Mouse (Mus musculus) right cerebral cortex, postnatal 14 days (tissue): ENCODE data around the gene Fgfr3.

Experiments
- DNase-seq: peaks from one replicate; pipeline ENCODE4 v3.0.0; 2022

Gene Fgfr3

DNA sequence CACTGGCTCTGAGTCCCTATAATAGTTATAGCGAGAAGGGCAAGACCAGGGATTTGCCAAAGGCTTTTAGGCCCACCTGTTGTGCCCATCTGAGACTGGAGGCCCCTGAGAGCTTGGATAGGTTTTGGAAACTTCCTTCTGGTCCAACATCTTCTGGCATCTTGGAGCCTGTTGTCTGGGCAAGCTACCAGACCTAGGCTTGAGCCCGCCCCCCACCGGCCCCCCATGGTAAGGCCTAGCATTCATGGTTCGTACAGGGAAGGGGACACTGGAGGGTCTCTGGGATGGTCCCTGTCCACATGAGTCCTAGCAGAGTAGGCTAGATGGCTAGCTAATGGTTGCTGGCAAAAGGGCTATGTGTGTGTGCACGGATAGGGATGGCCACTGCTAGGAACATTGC is 22.8 kb upstream of the Fgfr3 start:
- DNase-seq: no peak

DNA sequence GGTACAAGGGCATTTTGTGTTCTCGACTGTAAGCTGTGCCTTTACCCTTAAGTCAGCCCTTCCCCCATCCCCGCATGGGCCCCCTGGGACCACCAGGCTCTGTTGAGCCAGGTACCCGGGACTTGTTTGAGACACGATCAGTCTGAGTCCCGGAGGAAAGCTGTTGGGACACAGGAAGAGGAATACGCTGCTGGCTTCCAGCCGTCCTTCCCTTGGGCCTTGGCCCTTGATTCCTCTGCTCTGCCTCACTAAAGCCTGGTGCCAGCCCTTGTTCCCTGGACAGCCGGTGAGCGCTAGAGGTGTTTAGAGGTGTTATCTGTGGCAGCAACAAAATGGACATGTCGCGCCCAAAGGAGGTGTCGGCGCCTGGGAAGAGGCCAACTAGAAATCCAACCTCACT is 21.5 kb upstream of the Fgfr3 start:
- DNase-seq: no peak

DNA sequence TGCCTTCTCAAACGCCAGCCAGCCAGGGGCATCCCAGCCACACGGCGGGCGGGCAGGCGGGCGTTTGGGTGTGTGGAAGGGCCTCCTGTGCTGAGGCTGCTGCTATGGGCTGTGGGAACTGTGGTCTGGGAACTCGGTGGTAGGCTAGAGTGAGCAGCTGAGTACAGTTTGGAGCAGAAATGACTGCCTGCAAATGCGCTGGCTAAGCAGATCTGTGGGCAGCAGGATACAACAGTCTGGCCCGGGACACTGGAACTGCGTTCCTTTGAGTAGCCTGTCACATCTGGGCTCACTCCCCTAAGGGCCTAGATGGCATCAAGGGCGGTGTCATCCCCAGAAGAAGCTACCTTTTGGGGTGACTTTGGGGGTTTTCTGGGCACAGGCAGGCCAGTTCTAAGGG is 19.6 kb upstream of the Fgfr3 start:
- DNase-seq: no peak

DNA sequence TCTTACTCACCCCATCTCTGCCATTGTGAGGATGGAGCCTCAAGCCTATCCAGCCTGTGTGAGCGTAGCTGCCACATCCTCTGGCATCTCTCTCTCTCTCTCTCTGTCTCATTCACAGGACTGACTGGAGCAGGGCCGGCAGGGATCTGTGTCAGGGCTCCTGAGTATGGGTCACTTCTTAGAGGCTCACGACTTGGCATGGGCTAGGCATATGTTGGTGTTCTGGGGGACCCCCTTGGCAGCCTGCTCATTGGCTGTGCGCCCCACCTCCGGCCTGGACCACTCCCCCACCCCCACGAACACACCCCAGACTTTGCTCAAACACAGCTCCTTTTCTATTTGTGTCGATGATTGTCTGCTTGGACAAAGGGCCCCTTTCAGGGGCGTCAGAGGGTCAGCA is 17.5 kb upstream of the Fgfr3 start:
- no peak for DNase-seq

DNA sequence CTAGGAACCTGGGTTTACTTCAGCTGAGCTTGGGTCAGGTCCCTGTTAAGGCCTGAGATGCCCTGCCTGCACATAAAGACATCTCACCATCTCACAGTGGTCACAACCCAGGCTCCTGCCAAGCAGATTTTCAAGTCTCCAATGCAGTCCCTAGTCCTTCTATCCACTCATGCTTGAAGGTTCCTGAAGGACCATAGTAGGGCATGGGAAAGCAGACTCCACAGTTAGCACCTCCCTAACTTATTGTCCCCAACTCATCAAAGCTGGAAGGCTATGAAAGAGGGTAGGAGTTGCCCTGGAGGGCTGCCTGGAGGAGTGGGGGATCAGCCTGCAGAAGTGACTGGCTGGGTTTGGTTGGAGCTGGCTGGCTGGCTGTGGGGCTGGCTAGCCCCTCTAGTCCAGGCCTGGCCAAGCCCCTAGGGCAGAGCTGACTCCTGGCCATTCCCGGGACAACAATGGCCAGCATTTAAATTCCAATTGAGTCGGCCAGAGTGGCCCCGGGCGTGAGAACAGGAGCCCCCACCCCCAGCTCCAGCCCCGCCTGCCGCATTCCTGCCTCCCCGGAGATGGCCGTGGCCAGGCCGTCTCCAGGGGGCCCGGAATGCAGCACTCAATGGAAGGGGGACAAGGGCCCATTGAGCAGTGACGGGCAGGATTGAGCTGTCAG is 16.4 kb upstream of the Fgfr3 start:
- DNase-seq: peak; percentile 41

DNA sequence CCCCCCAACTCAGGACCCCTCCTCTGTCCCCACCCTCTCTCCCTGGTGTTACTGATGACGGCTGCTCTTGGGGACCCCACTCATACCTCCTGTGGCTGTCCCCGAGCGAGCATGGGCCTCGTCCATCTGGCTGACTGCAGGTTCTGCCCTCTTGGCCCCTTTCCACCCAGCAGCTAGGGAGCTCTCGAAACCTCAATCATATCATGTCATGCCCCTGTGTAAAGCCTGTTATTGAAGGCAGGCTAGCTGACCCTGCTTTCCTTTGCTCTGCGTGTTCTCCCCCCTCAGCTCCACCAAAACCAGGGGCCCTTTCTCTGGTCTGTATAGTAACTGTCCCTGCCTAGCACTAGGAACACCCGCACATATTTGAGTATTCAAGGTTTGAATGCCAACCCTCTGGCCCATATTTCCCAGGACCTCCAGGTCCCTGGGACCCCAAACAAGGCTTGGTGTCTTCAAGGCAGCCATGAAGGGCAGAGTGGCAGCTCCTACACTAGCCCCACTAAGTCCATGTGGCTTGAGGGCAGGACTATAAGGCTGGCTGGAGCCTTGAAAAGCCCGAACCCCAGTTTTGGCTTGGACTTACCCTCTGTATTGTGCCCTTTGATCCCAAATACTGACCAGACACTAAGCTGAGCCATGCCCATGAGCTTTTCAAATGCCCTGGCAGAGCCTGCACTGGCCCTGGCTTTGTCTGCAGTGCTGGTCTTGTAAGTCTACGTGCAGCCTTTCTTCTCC is 15.7 kb upstream of the Fgfr3 start:
- DNase-seq: no peak

DNA sequence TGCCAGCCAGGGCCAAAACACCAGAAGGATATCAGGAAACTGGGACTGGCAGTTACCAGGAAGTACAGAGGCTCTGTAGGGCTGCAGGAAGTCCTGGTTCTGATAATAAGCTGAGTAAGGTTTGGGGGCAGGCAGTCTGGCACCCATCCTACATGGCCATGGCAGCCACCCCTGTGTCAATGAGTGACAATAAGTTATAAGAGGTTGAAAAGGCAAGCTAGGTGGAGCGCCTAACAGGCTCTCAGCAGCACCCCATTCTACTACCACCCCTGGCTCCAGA is 15.2 kb upstream of the Fgfr3 start:
- DNase-seq: no peak

DNA sequence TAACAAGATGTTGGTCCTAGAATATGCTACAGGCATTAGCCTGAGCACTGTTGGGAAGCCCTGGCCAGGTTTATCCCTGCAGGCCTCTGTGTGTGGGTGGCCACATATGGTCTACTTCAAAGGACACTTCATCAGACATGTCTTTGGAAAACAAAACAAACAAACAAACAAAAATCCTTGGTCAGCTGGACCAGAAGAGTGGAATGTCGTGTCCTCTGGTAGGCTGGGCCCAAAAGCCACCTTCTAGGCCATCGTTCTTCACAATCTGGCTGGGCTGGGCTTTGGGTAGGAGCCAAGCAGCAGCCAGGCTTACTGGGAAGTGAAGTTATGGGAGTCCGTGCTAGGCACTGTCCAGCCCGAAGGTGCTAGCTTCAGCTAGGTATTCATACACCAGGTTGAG is 14.3 kb upstream of the Fgfr3 start:
- DNase-seq: no peak

DNA sequence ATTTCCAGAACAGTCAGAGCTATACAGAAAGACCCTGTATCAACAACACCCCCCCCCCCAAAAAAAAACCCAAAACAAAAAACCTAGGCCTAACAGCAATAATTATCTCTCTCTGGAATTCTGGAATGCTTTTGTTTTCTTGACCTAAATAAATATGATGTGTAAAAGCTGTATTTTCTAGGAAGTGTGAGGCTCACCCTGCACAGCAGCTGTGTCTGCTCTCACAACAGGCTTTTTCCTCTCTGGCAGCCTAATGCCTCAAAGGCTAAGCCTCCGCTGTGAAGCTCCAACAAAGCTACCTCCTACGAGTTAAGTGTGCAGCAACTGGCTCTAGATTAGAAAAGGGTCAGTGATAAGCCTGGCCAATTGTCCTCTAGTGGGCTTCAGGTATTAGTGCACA is 12.4 kb upstream of the Fgfr3 start:
- DNase-seq: no peak

DNA sequence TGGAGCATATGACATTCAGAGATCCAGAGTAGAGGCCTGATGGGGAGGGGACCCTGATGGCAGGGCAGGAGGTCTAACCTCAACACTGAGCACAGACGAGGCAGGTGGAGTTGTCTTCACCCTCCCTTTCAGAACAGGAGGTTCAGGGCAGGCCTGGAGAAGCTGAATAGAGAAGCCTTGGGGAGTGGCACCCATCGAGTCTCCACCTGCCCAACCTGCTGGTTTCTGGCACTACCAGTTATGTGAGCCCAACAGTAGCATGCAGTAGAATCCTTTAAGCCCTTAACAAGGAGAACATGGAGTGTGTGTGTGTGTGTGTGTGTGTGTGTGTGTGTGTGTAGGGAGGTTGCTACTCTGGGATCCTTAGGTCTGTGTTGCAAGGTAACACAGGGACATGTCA is 8.9 kb upstream of the Fgfr3 start:
- DNase-seq: no peak

DNA sequence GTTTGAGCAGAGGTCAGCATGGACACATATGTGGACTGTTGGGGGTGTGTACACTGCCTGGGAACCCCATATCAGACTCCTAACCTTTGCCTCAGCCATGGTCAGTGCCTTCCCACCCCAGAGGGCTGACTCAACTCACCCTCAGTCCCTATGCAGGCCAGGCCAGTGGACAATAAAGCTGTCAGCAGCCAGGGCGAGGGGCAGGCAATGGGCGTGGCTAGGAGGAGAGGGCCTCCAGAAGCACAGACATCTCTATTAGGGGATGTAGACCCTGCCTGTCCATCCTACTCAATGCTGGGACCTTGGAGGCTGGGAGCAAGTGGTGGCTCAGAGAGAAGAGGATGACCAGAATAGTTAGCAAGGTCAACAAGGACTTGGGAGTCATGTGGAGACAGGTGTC is 6.3 kb upstream of the Fgfr3 start:
- DNase-seq: no peak

DNA sequence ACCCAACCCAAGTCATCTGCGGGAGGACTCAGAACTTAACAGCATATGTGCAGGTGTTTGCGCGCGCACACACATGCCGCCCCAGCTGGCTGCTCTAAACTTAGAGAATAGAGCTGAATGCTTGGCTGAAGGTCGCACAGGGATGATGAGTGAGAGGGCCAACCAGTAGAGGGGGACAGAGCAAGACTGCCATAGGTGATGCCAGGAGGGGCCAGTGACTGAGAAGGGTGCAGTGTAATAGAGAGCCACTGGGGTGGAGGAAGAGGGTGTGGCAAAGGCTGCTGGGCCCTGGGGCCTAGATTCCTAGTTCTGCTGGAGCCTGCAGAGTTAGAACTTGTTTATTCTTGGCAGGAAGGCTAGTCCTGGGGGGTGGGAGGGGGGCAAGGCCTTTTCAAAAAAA is 5.0 kb upstream of the Fgfr3 start:
- no peak for DNase-seq

DNA sequence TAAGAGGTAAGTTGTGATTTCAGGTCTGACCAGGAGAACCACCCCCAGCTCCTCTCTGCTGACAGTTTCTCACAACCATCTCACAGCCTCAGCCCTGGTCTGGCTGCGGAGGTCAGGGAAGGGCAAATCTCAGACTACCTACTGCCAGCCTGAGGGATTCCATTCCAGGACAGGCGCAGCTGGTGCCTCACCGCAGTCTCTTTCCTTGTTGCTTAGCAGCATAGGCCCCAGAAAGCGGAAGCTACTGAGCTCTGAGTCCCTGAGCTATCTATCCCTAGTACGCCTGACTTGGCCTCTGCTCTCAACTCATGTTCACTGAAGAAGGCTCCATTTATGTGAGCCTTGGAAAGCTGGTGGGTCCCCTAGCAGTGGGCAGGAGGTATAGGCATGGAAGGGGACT is 3.0 kb upstream of the Fgfr3 start:
- DNase-seq: no peak

DNA sequence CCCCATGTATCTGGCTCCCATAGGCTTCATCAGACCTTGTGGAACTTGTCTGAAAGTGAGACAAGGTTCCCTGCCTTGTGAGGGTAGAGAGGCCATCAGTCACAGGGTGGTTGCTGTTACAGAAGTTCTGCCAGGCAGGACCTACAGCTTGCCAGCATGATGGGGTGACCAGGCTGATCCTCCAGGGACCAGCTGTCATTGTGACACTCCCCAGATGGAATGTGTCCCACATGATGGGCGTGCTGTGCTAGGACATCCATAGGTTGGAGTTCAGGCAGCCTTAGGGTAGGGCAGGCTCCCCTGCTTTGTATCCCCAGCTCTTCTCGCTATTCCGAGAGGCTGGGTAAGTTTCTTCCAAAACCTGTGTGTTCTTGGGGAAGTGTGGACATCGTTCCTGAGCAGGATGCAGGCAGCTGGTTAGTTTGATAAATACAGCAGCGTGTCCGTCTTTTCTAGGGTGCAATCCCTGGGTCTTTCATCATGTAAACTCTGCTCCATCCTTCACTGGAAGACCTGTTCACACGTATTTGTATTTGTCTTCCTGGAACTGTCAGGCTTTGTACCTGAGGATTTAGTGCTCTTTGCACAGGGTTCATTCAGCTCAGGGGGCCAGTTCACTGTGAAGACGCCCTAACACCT is 503 bp upstream of the Fgfr3 start:
- no peak for DNase-seq

DNA sequence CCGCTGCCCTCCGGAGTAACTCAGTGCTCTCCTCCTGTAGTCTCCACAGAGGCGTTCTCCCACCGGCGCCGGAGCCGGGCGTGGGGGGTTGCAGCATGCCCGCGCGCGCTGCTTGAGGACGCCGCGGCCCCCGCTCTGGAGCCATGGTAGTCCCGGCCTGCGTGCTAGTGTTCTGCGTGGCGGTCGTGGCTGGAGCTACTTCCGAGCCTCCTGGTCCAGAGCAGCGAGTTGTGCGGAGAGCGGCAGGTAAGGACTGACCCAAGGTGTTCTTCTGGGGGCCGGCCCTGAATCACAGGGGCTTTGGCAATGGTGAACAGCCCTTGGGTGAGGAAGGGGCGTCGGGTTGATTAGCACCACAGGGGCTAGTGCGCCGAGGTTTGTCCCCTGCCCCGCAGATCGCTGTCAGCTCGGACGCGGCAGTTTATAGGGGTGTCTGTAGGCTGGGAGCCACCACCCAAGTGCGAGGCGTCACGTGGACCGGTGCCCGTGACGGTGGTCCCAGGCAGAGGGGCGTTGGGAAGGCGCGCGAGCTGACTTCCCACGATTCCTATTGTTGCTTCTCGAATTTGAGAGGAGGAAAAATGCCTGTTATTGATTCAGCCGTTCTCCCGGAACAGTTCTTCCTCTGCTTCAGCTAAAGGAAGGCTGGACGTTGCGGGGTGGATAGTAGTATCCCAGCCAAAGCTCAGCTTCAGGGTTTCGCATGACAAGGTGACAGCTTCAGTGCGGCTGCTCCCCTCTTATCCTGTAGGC is 968 bp downstream of the Fgfr3 start:
- DNase-seq: no peak

DNA sequence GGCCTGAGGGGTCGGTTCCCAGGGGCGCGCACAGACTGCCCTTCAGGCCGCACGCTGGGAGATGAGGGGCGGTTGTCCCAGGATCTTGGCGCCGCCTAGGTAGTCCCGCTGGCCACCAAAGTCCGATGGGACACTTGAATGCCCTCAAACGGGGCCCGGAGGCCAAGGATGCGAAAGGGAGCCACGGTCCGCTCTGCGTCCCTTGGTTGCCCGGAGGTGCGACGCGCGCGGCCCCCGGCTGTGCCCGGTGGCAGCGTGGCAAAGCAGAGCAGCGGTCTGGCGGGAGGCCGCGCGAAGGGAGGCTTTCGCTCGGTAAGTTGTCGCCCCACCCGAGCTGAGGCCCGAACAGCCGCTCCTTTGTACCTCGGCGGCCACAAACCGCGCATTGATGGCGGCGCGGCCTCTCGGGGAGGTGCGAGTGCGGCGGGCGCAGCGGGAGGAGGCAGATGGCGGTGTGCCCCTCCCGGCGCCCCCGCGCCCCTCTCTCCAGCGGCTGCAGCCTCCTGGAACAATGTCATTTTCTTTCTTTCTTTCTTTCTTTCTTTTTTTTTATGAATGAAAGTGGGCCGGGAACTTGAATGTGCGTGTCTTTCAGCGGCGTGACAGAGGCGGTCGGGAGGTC is 1.7 kb downstream of the Fgfr3 start:
- DNase-seq: no peak

DNA sequence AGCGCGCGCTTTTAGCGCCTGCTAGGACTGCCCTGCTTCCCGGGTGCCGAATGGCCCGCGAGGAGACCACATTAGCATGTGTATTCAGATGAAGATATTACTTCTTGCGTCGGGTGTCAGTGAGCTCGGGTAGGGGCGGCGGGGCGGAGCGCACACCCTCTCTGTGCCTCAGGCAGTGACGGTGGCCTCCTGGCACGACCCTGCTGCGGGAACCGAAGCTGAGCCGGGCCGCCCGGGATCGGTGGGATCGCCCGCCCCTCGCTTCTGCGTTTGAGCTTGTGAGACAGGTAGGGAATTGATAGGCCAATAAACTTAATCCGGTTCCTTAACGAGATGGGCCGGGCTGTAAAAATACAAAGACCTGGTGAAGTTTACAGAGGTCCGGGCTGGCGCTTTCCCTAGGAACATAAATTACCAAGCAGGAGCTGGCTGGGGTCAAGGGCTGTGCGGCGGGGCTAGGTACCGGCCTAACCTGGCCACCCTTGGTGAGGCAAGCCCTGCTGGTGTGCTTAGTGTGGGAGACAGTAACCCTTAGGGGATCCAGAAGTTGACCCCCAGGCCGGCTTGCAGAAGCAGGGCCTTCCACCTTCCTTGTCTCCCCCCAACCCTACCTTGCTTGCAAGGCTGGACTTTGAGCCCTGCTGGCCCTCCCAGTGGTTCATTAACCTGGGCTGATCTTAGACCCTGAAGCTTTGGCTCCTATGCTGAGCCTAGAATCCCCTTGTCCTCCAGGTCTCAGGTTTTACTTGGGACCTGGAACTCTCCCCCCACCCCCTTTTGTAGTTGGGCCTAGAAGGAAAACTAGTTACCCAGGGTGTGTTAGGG is 2.4 kb downstream of the Fgfr3 start:
- no peak for DNase-seq

DNA sequence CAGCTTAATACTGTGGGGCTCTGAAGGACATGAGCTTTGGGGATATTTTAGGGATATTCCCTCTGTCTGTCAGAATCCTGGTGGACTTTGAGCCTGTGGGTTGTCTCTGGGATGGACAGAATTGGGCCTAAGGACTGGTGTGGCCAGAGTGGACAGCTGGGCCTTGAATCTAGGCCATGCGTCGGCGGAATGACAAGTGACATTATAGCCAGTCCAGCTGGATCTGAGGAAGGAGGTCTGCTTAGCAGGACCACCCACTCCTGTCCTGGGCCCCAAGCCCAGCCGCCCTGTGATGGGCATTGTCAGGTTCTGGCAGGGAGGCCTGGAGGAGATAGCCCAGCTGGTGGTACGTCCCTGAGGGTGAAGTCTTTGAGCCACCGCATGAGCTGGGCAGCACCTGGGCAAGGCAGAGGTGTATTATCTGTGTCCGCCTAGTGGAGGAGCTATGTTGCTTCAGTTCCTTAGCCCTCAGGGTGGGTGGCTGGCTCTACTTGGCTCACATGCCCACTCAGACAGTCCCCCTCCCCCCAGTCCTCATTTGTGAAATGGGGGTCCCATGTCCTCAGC is 4.7 kb downstream of the Fgfr3 start:
- no peak for DNase-seq

DNA sequence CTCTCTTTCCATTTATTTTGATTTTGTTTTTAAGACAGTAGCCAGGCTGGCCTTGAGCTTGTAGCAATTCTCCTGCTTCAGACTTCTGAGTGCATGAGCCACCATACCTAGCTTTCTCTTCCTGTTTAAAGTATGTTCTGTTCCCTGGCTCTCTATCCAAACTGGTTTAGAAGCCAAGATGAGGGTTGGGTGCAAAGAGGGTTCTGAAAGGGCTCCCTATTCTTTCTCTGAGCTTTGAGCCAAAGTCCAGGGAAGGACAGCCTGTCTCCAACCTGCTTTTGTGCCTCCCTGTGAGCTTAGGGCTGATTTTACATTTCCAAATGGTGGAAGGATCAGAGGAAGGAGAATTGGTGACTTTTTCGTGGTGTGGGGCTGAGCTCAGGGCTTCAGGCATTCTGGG is 5.4 kb downstream of the Fgfr3 start:
- DNase-seq: no peak

DNA sequence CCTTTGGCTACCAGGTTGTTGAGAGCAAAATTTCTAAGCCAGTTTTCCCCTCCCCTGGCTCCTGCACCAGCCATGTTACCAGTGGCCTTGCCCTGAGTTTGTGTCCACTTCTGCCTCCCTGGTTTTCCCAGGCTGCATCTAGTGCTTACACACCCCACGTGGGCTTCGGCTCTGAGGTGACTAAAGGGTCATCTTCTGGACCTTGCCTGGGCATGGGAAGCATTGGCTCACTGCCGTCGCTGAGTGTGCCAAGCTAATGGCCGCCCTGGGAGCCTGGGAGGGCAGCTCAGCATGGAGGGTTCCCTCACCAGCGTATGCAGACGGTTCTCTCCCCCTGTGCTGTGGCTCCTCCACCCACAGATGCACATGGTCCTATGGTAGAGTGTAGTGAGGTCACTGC is 7.4 kb downstream of the Fgfr3 start:
- no peak for DNase-seq

DNA sequence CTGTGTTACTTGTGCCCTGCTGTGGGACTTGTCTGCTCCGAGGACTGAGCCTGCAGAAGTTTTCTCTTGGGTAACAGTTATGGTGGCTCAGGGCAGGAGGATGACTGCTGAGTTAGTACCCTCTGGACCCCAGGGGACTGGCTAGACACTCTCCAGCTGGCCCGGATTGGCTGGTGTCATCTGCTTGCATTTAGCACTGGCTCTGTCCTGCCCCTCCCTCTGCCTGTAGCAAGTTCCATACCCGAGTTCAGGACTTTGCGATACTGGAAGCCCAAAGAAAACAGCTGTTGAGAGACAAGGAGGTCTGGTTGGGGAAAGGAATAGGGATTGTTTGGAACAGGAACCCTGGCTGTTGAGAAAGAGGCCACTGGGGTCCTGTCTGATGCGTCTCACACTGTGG is 9.0 kb downstream of the Fgfr3 start:
- no peak for DNase-seq

DNA sequence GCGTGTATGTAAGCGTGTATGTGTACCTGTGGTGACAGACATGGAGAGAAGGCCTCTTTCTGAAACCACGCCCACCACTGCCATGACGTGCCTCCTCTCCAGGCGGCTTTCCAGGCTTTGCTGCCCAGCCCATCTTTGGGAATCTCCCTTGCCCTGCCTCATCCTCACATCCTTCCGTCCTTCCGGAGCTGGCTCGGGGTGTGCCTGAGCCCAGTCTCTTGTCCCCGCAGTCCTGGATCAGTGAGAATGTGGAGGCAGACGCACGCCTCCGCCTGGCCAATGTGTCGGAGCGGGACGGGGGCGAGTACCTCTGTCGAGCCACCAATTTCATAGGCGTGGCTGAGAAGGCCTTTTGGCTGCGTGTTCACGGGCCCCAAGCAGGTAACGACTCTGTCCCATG is 9.6 kb downstream of the Fgfr3 start:
- no peak for DNase-seq
